8 mouse cellular contexts compared by ENCODE assay signal in the genomic region with DNA sequence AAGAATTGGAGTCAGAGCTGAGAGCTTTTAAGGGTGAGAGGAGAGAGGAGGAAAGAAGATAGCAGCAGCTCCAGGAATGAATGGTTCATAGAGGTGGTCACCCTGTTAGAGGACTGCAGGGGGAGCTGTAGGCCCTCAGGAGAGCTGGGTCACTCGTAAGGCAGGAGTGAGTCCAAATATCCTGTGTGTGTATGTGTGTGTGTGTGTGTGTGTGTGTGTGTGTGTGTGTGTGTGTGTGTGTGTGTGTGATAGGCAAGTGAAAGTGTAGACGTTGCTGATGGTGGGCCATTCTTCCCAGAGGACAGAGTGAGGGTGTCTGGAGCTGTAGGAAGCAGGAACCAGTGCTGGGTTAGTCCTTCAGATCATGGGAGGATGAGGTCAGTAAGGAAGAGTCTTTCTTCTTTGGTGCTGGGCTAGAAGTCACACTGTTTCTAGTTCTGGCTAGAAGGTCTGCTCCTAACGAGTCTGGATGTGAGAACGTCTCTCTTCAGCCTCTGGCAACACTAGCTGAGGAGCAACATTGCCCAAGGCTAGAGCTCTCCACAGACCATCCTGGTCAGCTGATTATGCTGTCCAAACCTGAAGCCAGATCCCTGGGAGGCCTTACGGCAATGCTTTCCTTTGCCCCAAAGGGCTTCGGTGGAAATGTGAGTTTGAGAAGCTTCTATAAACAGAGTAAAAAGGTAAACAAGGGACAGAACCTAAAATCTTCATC.
DNase-seq lines count a peak whose midpoint lies in the region; ATAC-seq lines count a peak whose summit lies in the region.

No protein-coding gene starts in this region.

- 46% methylated on average over 6 of the region's 6 CpGs for WGBS in forebrain, embryonic 13.5 days
- WGBS in forebrain, embryonic 15.5 days = 57% methylated on average over 6 of the region's 6 CpGs
- WGBS in embryonic facial prominence, embryonic 11.5 days = 38% methylated on average over 6 of the region's 6 CpGs

- no peak overlapping the region for H3K4me3 ChIP-seq in forebrain, embryonic 13.5 days
- H3K4me3 ChIP-seq in forebrain, embryonic 15.5 days = no peak overlapping the region
- no peak overlapping the region for H3K4me3 ChIP-seq in embryonic facial prominence, embryonic 11.5 days (ENCODE audit: low read depth, low read length)

- no peak overlapping the region for H3K27ac ChIP-seq in forebrain, embryonic 13.5 days
- no peak overlapping the region for H3K27ac ChIP-seq in forebrain, embryonic 15.5 days (replicated peaks)
- H3K27ac ChIP-seq in embryonic facial prominence, embryonic 11.5 days (replicated peaks; ENCODE audit: low read depth, low read length) = no peak overlapping the region

- H3K4me2 ChIP-seq in forebrain, embryonic 13.5 days = no peak overlapping the region
- no peak overlapping the region for H3K4me2 ChIP-seq in forebrain, embryonic 15.5 days (replicated peaks)
- H3K4me2 ChIP-seq in embryonic facial prominence, embryonic 11.5 days (ENCODE audit: low read depth, low read length) = no peak overlapping the region

- H3K4me1 ChIP-seq in forebrain, embryonic 13.5 days = peaks cover 1% of the 10 kb centered on the region; the same call in 1 of the 2 replicates
- no peaks in the 10 kb centered on the region for H3K4me1 ChIP-seq in forebrain, embryonic 15.5 days
- peaks cover 2% of the 10 kb centered on the region; the same call in 1 of the 2 replicates for H3K4me1 ChIP-seq in embryonic facial prominence, embryonic 11.5 days (ENCODE audit: control insufficient read depth, insufficient read depth, low read length)

- H3K27me3 ChIP-seq in forebrain, embryonic 13.5 days = 0 out of 2 replicates have a peak, but pooled peaks cover 3% of the 10 kb centered on the region
- no peaks in the 10 kb centered on the region for H3K27me3 ChIP-seq in forebrain, embryonic 15.5 days
- H3K27me3 ChIP-seq in embryonic facial prominence, embryonic 11.5 days (ENCODE audit: control insufficient read depth, insufficient read depth, low read length) = no peaks in the 10 kb centered on the region

- no peaks in the 10 kb centered on the region for H3K9me3 ChIP-seq in forebrain, embryonic 13.5 days (replicated peaks)
- H3K9me3 ChIP-seq in forebrain, embryonic 15.5 days = no peaks in the 10 kb centered on the region
- H3K9me3 ChIP-seq in embryonic facial prominence, embryonic 11.5 days (replicated peaks; ENCODE audit: control insufficient read depth, low read length) = no peaks in the 10 kb centered on the region

- H3K36me3 ChIP-seq in forebrain, embryonic 13.5 days (ENCODE audit: poor library complexity, severe bottlenecking) = no peaks in the 10 kb centered on the region
- H3K36me3 ChIP-seq in forebrain, embryonic 15.5 days = no peaks in the 10 kb centered on the region
- H3K36me3 ChIP-seq in embryonic facial prominence, embryonic 11.5 days (replicated peaks; ENCODE audit: control insufficient read depth, insufficient read depth, low read depth, low read length) = no peaks in the 10 kb centered on the region

- DNase-seq in 3T3-L1 (ENCODE audit: low read depth, low spot score) (peak; percentile 76), adipocyte (ENCODE audit: low spot score) (peak; percentile 30)
- peak; percentile 39 for DNase-seq in embryonic facial prominence, embryonic 11.5 days (ENCODE audit: low spot score)
- DNase-seq in kidney, postnatal 10 days = peak; percentile 60
- no peak for DNase-seq in thymus, postnatal 25 days

- no peak overlapping the region for H3K9ac ChIP-seq in forebrain, embryonic 13.5 days
- H3K9ac ChIP-seq in forebrain, embryonic 15.5 days (replicated peaks) = no peak overlapping the region
- no peak overlapping the region for H3K9ac ChIP-seq in embryonic facial prominence, embryonic 11.5 days (replicated peaks; ENCODE audit: low read length)

- ATAC-seq in forebrain, embryonic 13.5 days = peak; percentile 57; the same call in 1 of the 2 replicates
- no peak for ATAC-seq in forebrain, embryonic 15.5 days (replicated peaks)
- ATAC-seq in embryonic facial prominence, embryonic 11.5 days (replicated peaks; ENCODE audit: insufficient number of reproducible peaks, low FRiP score, low TSS enrichment, low read depth) = no peak
- peak; percentile 63 for ATAC-seq in neutrophil, adult 5-6 weeks (ENCODE audit: extremely low read depth, insufficient number of reproducible peaks, low FRiP score, poor library complexity, severe bottlenecking)

Comparison
In these comparisons a context has a peak if more than half of its experiments do, and no peak if none do; other contexts are left out.
1. ATAC-seq: peak in forebrain, embryonic 13.5 days (single experiment) and neutrophil, adult 5-6 weeks (single experiment); none in forebrain, embryonic 15.5 days (single experiment) and embryonic facial prominence, embryonic 11.5 days (single experiment).